Mouse (Mus musculus): Measurements from ENCODE around the gene Nrf1.

The Nrf1 gene

DNA sequence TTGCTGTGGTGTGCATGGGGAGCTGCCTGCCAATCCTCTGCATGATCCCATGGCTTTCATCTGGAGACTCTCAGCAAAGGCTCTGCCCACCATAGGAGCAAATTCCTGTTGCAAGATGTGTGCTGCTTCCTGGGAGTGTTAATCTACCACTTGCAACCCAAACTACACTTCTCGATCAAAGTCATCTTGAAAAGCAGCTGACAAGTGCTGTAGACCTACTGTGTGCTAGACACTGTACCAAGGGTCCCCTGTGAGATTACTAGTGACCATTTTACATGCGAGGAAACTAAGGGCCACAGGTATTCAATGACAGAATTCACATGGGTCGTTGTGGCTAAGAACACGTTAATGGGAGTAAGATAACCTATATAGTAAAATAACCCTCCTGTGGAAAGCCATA, 95.5 kb downstream of the Nrf1 start:
- intact Hi-C loops (cut with DNase I) = no loop called here

DNA sequence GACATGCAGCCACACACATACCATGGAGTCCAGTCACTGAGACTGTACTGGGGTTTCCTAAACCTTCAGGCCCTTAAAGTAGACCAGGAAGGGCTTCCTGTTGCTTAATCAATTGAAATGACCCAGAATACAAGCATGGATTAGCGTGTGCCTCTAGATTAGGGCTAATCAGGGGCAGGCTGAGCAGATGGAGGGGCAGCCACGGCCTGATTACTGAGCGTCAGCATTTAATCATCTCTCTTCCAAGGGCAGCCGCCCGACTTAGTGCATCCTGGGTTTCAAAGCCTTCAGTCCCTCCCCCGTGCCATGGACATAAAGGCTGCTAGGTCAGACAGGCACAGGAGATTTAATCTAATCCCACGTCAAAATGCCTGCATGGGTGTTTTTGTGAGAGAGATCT, 99.3 kb downstream of the Nrf1 start:
- intact Hi-C loops (cut with DNase I) = no loop called here

DNA sequence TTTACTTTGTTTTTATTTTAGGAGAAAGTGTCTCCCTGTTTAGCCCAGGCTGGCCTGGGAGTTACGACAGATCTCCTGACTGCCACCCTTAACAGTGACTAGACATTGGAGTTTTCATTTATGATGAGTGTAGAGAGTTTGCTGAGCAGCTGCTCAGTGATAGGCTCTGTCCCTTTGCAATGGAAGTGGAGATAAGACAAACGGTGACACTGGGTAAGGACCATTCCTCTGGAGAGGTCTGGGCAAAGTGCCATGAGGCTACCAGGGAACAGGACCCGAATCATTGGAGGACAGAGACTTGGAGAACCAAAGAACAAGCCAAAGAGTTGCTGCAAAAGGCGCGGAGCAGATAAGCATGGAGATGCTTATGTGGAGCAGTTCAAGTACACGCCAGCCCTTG, 100.0 kb downstream of the Nrf1 start:
- intact Hi-C loops (cut with DNase I) = no loop called here

DNA sequence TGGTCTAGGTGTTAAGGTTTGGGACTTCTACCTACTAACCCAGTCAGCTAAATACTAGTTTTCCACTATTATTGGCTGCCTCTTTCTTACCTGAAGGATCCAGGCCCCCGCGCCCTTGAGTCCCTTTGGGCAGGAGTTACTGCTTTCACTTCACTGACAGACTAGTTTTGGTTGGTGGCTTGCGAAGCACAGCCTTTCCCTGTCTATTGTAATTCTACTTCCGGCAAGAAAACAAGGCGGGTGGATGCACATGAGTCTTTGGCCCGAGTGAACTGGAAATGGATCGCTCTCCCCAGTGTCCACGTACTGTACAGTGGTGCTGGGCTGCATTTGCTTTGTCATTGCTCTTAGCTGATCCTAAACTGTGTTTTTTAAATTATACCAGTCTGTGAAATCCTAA, 102.7 kb downstream of the Nrf1 start:
- intact Hi-C loops (cut with DNase I) = no loop called here

DNA sequence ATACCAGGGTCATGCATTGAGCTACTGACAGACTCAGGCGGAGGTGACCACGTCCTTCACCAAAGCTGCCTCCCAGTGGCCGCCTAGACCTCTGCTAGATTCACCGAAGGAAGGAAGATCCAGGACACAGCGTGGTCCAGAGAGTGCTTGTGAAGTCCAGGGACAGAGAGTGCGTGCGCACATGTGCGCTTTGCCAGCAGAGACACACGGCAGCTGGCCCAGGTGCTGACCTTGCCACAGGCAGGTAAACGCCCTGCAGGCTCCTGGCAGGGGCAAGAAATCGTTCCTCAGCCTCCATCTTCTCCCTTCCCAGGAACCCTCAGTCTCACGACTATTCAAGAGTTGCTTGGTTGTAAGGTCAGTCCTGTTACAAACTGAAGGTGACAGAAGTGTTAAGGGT, 104.4 kb downstream of the Nrf1 start:
- intact Hi-C loops (cut with DNase I) = no loop called here

DNA sequence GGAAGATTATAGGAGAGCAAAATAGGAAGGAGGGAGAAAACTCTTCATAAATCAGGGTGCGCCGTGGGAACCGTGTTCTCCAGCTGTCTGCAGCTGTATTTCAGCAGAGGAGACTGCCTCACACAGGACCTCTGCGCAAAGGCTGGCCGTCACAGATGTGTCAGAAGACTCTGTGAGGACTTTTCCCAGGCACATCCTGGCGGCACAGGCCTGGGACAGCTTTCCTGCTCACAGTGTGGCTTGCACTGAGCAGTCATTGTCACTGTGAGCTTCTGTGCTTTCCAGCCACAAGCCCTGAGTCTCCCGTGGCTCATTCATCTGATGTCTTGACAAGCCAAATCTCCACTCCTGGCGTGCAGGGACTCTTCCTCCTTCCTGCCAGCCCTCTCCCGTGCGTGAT, 104.9 kb downstream of the Nrf1 start:
- intact Hi-C loops (cut with DNase I) = no loop called here

DNA sequence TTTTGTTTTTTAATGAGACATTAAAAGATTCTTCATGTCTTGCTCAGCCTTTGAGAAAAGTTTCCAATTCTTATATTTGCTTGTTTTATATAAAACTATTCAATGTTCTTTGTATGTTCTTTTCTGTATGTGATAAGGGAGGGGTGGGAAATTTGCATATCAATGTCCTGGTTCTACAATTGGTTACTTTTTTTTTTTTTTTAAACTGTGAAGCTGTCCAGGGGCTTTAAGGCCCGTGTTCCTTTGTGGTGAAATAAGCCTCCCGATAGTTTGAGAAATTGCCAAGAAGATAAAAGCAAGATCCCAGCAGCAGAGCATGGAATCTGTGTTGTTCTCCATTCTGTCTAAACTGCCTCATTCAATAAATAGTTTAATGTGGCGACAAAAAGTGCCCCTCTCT, 105.3 kb downstream of the Nrf1 start:
- intact Hi-C loops (cut with DNase I) = no loop called here

DNA sequence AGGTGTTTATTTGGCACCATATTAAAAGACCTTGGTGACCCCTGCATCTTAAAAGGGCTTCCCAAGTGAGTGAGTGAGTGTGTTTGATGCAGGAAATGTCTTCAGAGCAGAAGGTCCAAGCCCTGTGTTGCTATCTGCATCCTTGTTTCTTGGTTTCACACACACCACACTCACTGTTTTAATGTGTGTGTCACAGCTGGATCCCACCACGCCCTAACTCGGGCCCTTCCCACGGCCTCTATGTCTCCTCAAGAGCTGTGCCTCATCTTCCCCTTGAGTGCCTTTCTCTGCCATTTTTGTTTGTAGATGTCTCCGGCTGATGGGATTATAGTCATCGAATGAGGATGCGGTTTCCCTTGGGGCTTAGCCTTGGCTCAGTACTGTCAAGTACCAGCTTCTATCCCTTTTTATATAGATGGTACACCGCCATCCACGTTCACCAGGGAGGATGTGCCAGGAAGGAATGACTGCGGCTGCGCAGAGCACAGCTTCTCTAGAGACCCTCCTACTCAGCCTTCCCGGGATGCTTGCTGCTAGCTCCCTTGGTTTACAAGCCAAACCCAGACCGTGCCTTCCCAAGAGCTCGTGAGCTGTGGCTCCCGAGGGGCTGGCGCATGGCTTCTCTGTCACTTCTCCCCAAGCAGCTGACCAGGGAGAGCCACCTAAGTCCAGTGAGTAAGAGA, 106.1 kb downstream of the Nrf1 start:
- intact Hi-C loops (cut with DNase I) = no loop called here

DNA sequence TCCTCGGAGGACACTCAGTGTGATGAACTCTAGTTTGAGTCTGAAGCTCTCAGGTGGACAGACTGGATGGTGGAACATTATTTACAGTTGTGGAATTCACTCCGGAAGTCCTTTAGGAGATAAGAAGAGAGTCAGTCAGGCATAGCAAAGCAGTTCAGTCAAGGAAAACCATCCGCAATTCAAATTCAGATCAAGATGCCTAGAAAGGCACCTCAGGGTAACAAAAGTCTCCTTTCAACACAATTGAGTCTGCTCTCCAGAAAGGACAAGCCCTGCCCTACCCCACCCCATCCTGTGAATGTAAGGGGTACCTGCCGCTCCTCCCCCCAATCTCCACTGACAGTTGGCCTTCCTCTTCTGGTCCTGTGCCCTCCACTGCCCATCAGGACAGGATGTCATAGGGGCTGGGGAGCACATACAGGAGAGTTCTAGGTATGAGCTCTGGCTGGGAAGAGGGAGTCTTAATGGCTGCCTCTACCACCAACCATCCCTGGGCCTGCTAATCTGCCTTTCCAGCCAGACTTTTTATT, 111.8 kb downstream of the Nrf1 start:
- intact Hi-C loops (cut with DNase I) = no loop called here

DNA sequence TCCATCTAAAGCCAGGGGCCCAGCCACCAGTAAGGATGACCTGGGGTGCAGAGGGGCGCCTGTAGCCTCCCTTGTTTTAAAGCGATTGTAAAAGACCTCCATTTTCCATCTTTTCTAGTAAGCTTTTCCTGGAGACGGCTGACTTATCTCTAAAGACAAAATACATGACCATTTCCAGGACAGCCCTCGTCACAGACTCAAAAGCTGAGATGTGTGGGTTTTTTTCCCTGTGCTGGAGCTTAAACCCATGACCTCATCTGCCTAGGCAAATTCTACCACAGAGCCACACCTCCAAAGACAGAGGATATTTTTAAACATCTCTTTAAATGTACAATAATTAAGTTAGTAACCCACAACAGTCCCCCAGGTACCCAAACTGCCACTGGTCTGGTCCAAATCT, 112.6 kb downstream of the Nrf1 start:
- intact Hi-C loops (cut with DNase I) = no loop called here

DNA sequence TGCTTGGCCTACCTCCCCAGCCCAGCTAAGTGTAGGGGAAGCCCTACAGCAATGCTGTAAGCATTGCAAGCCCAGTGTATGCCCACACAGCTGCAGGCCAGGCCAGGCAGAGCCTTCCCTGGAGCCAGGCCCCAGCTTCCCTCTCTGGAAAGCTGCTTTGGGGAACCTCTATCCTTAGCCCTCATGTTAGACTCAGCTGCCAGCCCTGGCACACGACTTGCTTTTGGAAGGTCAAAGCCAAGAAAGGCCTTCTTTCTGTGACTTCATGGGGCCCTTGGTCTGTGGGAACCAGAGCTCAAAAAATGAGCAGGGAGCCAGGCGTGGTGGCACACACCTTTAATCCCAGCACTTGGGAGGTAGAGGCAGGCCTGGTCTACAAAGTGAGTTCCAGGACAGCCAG, 113.8 kb downstream of the Nrf1 start:
- intact Hi-C loops (cut with DNase I) = no loop called here

DNA sequence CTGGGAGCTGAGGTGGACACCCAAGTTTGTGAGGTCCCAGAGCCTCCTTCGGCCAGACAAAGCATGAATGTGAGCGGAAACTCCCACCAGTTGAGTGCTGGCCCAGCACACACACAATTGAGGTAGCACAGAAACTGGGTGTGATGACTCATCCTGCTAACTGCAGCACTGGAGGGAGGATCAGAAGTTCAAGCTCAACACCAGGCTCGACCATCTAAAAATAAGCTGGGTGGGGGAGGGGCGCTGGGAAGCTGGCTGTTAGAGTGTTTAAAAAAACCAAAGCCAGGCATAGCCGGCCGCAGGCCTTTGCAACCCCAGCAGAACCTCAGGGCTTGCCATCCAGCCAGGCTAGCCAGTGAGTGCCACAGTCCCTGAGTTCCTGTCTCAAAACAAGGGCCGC, 114.3 kb downstream of the Nrf1 start:
- intact Hi-C loops (cut with DNase I) = no loop called here

DNA sequence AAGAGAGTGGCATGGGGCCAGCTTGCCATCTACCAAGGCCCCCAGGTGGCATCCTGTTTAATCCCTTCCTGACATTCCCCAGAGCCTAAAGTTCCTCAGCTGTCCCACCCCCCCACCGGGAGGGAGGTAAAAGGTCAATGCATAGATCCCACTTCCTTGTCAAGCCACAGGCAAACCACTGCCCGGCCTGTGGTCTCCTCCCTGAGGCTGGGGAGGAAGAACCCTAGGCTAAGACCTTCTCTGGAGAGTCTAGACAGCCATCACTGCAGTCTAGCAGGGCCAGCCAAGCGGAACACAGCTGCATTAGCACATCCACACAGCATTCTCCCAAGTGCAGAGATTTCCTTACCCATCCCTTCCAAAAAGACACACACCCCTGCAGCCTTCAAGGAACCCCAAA, 118.6 kb downstream of the Nrf1 start:
- intact Hi-C loops (cut with DNase I) = no loop called here

DNA sequence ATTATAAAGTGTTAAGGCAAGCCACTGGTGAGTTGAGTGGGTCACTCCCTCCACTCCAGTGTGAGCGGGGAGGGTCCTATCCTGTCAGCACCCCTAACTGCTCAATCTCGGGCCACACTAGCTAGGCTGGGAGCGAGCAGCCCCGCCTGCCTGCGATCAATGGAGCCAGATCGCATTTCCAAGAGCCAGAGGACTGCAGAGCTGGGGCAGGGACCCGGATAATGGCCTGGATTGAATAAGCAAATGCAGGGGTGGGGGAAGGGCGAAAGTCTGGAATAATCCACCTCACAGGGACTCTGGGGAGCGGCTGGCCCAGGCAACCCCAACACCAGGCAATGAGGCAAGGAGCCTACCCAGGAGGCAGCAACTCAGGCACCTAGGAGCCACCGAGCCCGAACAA, 119.4 kb downstream of the Nrf1 start:
- intact Hi-C loops (cut with DNase I) = no loop called here

DNA sequence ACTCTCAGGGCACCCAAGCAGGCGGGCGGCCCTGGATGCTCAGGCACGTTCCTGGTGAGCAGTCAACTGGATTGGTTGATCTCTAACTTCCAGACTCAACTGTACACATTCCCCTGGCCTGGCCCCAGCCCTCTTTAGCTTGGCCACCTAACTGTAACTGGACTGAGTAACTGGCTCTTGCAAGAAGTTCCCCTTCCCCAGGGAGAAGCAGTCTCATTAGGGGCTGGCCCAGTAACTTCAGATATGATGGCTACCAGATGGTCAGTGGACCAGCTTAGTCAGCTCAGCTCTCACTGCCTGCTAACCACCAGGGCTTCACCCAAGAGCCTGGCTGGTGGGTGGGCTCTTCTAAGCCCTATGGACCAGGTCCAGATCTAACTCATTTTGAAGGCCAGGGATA, 120.5 kb downstream of the Nrf1 start:
- intact Hi-C loops (cut with DNase I) = no loop called here

DNA sequence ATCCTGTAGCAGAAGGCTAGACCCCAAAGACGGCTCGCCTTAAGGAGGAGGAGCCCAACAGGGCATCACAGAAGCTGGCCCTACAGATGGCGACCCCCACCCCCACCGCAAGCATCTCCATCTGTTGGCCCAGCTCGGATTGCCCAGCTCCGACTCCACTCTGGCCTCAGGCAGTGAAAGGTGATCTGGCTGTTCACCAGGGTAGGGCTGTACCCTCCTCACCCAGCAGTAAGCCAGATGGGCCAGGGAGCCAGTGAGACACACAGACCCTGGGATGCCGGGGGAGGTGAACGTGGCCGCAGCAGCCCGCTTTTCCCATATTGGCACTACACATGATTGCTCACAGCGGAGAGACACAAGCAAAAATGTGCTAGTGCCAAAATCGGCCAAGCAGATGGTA, 121.4 kb downstream of the Nrf1 start:
- intact Hi-C loops (cut with DNase I) = no loop called here

DNA sequence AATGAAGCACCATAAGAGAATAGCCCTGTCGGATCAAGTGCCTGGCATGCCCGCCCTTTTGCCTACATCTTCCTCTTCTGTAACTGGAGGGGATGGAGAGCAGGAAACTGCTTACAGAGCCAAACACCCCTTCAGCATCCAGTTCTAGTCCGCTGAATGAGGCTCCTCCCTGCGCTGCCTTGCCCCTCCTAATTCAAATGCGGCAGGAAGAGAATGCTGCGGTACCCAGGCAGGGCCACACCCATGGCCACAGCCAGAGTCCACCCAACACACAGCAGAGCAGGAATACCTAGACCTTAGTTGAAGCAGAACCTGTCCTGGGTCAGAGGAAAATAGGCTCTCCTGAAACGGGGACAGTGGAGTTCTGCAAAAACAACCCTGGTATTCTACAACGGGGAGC, 123.4 kb downstream of the Nrf1 start:
- intact Hi-C loops (cut with DNase I) = no loop called here

DNA sequence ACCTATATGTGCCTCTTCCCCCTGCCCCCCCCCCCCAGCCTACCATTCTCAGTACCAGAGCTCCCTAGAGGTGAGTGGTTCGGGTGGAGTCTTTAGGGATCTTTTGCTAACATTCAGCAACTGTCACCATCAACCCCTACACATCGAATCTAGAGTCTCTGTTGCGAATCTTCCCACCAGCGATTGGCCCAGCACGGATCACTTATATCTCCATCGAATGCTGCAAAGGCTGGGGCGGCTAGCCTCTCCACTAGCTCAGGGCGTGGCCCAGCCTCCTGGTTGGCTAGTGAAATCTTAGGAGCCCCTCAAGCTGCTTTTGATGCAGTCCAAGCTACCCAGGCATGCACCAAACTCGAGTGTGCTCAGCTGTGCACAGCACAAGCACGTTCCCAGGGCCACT, 124.2 kb downstream of the Nrf1 start:
- intact Hi-C loops (cut with DNase I) = no loop called here

DNA sequence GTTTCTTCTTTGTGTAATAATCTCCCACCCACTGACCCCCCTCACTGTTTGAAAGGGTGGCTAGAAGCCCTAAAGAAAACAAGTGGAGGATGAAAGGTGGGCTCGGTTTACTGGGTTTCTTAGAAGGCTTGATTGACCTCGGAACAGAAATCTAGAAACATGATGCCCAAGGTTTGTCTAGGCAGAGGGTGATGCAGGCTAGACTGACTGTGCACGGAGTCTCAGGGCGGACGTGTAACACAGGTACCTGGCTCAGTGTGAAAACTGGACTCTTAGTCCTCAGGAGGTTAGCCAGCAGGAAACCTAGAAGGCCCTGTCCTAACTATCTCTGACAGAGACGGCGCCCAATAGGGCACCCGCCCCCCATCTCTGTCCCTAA, 124.6 kb downstream of the Nrf1 start:
- intact Hi-C loops (cut with DNase I) = no loop called here

DNA sequence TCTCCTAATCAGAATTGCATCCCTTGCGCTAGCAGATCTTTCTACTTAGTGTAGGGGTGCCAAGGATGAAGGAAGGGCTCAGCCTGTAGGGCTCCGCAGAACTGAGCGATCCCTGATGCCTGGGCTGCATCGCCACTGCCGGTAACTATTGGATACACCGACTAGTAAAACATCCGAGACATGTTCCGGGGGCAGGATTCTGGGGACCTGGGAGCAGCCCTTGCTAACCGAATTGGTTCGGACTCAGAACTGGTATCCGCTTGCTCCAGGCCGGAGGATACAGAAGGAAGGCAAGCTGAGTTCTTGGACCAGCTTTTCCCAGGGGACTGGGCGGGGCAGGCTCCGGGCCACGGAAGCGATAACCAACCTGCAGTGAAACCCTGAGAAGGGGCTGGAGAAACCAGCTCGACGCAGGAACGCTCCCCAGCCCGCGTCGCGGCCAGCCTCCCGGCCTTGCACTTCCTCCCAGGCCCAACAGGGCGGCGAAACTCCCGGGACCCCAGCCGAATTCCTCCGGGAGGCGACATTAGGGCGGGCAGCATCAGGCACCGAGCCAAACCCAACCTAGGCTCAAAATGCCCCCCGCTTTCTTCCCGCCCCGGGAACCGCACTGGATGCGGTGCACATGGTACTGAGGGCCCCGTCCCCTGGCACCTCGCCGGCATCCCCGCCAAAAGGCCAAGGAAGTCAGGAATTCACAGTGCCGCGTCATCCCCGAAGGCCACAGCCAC, 125.2 kb downstream of the Nrf1 start:
- intact Hi-C loops (cut with DNase I) = no loop called here

DNA sequence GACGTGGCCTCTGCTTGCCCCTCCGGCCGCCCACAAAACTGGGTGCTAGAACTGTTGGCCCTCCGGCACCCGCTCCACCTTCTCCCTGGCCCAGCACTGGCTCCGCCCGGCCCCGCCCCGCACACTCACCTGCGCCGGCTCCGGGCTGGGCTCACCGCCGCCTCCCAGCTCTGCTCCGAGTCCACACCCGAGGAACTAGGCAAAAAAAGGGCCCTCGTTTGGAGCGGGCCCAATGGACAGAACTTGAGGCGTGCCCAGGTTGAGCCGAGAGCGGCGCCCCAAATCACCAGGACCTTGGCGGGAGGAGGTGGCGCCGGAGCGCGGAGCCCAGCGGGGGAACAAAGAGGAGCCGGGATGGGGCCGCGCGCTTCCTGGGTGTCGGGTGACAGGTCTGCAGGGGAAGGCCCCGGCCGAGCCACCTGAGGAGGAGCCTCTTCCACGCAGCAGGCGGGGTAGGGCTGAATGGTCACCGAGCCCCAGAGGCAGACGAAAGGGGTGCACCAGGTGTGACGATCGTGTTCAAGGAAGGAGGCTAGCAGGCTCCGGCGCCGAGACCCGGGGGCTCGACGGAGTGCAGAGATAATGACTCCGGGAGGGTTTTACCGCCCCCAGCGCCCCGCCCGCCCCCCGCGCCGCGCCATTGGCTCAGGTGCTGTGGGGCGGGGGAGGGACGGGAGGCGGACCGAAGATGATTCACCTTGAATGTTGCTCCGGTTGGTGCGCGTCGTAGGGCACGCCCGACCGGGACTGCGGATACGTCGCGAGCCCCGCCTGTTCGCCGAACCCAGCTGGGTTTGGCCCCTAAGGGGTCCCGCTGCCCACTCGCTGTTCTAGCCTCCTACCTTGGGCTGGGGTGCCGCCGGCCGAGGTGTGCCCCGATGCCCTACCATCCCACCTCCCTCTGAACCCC, 126.0 kb downstream of the Nrf1 start:
- intact Hi-C loops (cut with DNase I) = no loop called here

Data from adrenal gland (tissue).